Mouse (Mus musculus): ENCODE measurements around the gene Kars.

Kars gene

DNA sequence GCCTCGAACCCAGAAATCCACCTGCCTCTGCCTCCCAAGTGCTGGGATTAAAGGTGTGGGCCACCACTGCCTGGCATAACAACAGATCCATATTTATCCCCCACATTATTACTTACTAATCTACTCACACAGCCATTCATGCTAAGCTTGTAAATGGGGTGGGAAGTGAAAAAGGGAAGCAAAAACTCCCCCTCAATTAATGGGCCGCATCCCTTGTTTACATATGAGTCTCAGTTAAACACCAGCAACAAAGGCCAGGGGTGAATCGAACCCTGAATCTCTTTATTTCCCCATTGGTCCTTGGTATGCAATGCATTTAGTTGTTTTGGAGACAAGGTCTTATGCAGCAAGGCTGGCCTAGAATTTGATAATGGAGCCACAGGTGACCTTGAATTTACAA lies 60.3 kb downstream of the Kars start:
- in situ Hi-C loops (cut with MboI; ENCODE audit: low sequenced_read_pairs): no loop called here

GRCm38 (mm10) chr8:111947954-111948353 lies 63.2 kb downstream of the Kars start:
- in situ Hi-C loops (cut with MboI; ENCODE audit: low sequenced_read_pairs): no loop called here

DNA sequence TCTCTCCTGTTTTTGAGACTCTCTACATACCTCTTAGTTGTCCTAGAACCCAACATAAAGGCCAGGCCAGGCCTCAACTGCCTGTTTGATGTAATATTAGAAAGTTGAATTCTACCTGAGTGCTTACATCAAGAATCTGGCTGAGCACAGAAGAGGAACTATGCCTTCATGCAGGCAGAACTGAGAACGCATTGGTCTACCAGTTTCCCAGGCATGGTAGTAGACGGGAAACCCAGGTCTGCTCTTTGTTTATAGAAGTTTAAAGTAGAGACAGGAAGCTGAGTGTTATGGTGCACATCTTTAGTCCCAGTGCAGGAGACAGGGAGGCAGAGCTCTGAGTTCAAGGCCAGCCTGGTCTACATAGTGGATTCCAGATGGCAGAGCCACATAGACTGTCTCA lies 64.0 kb downstream of the Kars start:
- in situ Hi-C loops (cut with MboI; ENCODE audit: low sequenced_read_pairs): no loop called here

- in situ Hi-C loops (cut with MboI; ENCODE audit: low sequenced_read_pairs): no loop called here
These were observed 67.6 kb downstream of the Kars start for GRCm38 (mm10) chr8:111943544-111943943.

Data from CH12F3 (cell line).